Mouse (Mus musculus): ENCODE measurements around the gene Nkd1.
A peak's percentile ranks its signal among the peaks of the same experiment; 100 is the strongest.

The Nkd1 gene

GRCm38 (mm10) chr8:88520985-88521527 is at the start of gene Nkd1:
Gene Nkd1 (plus strand): TSS chr8:88521354.
- peak; percentile 78 for DNase-seq (ENCODE audit: low spot score)

GRCm38 (mm10) chr8:88481290-88481689 is 39.9 kb upstream of the Nkd1 start:
- DNase-seq (ENCODE audit: low spot score), result no peak

- DNase-seq (ENCODE audit: low spot score), result no peak
Observed at GRCm38 (mm10) chr8:88488391-88488829, 32.7 kb upstream of the Nkd1 start.

- no peak for DNase-seq (ENCODE audit: low spot score)
Observed at GRCm38 (mm10) chr8:88494076-88494475, 27.1 kb upstream of the Nkd1 start.

- no peak for DNase-seq (ENCODE audit: low spot score)
Observed at GRCm38 (mm10) chr8:88495071-88495805, 25.9 kb upstream of the Nkd1 start.

GRCm38 (mm10) chr8:88502143-88502542 is 19.0 kb upstream of the Nkd1 start:
- no peak for DNase-seq (ENCODE audit: low spot score)

DNA sequence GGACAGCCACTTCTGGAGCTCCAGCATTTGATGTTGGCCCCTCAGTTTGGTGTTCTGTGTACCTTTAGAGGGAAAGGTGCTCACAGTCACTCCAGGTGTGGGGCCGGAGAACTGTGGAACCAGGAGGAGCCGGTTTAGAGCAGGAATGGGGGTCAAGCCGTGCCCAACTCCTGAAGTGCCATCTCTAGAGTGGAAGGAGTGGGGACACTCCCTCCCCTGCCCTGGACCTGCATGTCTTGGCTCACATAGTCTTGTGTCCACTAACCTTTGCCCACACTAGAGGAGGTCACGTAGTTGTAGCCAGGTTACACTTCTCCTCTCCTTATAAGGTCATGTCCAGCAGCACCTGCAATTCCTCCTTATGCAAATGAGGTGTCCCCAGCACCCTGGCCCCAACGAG is 14.2 kb upstream of the Nkd1 start:
- DNase-seq (ENCODE audit: low spot score), result no peak

DNA sequence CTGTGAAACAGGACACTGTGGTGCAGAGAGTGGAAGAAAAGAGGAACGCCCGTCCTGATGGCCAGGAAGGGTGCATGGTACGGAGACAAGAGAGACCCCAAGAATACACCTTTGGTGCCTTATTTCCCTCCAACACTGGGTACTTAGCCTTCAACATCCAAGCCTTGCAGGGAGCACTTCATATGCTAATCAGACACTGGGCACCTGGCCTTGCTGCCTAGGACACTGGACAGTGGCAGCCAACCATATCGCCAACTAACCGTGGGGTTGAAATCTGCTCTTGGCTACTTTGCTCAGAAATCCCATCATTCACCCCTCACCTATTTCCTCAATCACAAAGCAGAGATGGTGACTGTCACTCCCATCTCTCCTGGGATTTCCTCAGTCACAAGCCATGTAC is 10.1 kb upstream of the Nkd1 start:
- DNase-seq (ENCODE audit: low spot score), result no peak

DNA sequence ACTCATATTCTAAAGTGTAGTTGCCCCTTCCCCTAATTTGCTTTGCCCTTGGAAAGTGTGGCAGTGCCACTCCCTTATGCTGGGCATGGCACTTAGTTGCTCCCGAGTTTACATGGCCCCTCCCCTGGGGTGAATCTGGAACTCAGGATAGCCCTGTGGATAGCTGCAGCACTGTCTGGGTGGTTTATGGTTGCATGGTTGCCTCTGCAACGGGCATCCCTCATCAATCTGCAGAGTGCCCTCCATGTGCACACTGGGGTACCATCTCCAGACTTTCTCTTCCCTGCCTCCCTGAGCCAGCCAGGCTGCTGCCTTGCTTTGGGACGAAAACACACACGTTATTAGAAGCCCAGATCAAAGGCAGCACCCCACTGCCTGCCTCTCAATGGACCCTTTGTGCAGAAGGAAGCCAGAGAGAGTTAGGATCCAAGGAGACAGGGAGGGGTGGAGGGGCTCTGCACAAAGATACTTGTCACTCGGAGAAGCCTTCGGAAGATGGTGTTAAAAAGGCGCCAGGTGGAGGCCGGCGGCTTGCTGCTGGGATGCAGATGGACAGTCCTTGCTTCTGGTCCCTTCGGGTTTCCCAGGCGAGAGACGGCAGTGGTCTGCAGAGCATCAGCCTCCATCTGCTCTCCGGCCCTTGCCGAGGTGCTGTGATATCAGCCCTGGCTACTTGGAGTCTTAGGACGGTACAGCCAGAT is 8.9 kb upstream of the Nkd1 start:
- no peak for DNase-seq (ENCODE audit: low spot score)

DNA sequence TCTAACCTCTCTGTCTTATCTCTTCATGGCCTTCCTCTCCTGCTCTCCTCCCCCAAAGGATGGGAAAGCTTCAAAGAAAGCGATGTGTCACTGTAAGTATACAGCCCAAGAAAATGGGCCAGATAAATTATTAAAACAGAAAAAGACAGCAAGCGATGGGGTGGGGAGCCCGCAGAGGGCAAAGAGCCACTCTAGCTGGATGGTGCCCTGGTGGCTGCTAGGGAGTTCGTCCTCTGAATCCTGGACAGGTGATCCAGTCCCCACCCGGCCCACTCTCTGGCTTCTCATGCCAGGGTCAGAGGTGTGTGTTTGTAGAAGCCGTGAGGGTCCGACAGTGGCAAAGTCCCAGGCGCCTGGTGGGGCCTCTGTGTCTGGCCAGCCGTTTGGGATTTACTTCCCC is 3.1 kb upstream of the Nkd1 start:
- DNase-seq (ENCODE audit: low spot score), result no peak

- DNase-seq (ENCODE audit: low spot score), result no peak
Observed at GRCm38 (mm10) chr8:88520381-88520780, 773 bp upstream of the Nkd1 start.

GRCm38 (mm10) chr8:88521541-88522414 is 624 bp downstream of the Nkd1 start:
- no peak for DNase-seq (ENCODE audit: low spot score)

DNA sequence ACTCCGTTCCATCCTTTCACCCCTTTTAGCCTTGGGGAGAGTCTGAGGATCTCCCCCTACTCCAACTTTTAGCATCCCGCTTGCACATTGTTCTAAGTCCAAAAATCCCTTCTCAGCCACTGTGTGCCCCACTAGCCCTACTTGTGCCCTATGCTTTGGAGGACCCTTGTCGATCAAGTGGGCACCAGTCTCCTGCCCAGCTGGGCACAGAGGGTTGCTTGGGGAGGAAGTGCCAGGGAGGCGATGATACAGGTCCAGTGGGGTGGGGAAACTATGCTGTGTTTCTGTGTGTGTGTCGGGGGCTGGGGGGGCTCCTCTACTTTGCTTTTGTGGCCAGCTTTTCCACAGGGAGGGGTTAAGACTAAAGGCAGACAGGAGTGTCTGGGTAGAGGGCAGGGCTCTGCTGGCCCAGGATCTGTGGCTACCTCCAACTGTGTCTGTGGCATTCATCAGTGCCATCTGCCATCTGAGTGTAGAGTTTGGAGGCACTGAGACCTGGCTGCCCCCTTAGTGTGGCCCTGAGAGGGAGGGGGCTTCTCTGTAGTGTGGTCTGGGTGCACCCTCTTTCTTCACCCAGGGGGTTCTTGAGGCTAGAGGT is 1.4 kb downstream of the Nkd1 start:
- no peak for DNase-seq (ENCODE audit: low spot score)

DNA sequence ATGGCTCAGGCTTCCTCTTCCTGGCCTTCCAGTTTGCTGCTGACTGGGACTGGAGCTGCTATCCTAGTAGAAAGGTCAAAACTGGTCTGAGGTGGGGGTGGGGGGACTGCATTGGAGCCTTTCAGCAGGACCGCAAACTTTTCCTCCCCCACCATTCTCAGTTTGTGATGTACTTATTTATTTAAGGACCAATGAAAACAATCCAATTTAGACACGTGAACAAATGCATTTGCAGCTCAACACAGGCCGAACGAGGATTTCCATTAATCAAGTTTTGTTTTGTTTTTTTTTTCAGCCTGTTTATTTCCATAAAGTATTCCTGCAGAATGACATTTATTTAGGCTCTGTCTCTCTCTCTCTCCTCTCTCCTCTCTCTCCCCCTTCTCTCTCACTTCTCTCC is 2.5 kb downstream of the Nkd1 start:
- DNase-seq (ENCODE audit: low spot score), result no peak

DNA sequence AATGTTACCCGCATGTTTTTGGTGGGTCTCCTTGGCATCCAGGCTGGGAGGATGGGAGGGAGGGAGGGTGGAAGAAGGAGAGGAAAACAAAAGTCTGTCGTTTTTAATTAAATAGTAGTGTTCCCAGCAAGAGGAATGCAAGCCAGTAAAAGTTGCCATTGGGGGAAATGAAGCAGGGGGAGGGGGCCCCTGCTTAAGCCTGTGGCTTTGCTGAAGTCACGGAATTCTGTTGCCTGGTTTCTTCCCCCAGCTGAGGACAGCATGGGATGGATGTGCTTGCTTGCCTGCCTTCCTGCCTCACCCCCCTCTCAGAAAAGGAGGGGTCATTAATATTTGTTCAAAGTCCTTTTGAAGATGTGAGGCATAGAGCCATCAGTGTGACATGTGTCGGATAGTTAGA is 3.0 kb downstream of the Nkd1 start:
- no peak for DNase-seq (ENCODE audit: low spot score)

- no peak for DNase-seq (ENCODE audit: low spot score)
Observed at GRCm38 (mm10) chr8:88524851-88525250, 3.7 kb downstream of the Nkd1 start.

DNA sequence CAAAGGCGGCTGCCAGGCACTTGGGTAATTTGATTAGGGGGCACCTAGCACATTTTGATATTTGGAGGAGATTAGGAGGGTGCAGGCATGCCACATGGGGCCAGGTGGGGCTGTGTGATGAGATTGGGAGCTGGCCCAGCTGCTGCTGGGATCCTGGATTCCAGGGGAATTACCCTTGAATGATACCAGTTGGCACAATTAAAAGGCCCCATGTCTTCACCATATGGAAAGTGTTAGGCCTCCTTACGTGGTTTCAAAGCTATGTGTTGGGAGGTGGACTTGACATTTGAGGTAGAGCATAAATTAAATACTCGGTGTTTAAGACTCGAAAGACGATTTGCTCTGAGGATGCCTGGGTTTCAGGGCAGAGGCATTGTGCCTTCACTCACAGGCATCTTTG is 5.1 kb downstream of the Nkd1 start:
- no peak for DNase-seq (ENCODE audit: low spot score)

GRCm38 (mm10) chr8:88528186-88528585 is 7.0 kb downstream of the Nkd1 start:
- DNase-seq (ENCODE audit: low spot score), result no peak

GRCm38 (mm10) chr8:88529798-88530197 is 8.6 kb downstream of the Nkd1 start:
- DNase-seq (ENCODE audit: low spot score), result no peak

DNA sequence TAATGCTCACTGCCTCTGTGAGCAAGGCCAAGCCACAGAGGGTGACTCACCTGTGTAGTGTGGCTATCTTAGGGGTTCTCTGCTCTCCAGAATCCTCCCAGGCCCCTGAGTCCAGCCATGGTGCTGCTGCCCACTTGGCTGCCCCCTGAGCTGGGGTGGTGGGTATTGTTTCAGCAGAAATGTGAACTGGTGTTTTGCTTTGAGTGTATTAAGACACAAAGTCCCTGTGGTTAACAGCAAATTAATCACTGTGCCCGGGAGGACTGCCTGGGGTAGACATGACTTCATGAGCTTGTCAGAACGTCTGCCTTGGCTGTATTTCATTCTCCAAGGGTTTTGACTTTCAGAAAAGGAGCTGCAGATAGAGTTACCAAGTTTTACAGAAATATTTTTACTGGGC is 15.9 kb downstream of the Nkd1 start:
- DNase-seq (ENCODE audit: low spot score), result no peak

- no peak for DNase-seq (ENCODE audit: low spot score)
Observed at GRCm38 (mm10) chr8:88537998-88538975, 17.1 kb downstream of the Nkd1 start.

Data from urinary bladder, postnatal 25 days (tissue).